Mouse (Mus musculus) cortical plate, adult 2 months (tissue): ENCODE results near the gene Trmo. TPM values are rescaled to one million over a fixed set of nuclear protein-coding genes. Genes with fewer than 3 reads are reported as not detected.

Experiments used
- H3K27ac ChIP-seq: fragments of 200-500 bp; 2 replicates; pipeline ENCODE4 v1.5.1; 2012; ENCODE audit warnings: low read length, control low read depth, inconsistent platforms; ENCODE audit not compliant: insufficient read depth
- H3K4me1 ChIP-seq: fragments of 200-500 bp; 2 replicates; pipeline ENCODE4 v1.6.1; 2011; ENCODE audit warnings: low read length; ENCODE audit not compliant: control insufficient read depth, insufficient read depth
- H3K4me3 ChIP-seq: fragments of 200-500 bp; 2 replicates; pipeline ENCODE4 v1.5.1; 2011; ENCODE audit warnings: mild to moderate bottlenecking, low read length, control low read depth; ENCODE audit not compliant: insufficient read depth
- CTCF ChIP-seq: fragments of 200-500 bp; IDR thresholded peaks from 2 replicates; pipeline ENCODE4 v1.5.1; 2011; ENCODE audit warnings: mild to moderate bottlenecking, control low read depth, low read length; ENCODE audit not compliant: insufficient read depth; ENCODE audit errors: extremely low read depth
- POLR2A ChIP-seq: fragments of 200-500 bp; IDR thresholded peaks from 2 replicates; pipeline ENCODE4 v1.6.1; 2011; ENCODE audit warnings: mild to moderate bottlenecking, low read length, control low read depth; ENCODE audit not compliant: insufficient read depth; ENCODE audit errors: extremely low read depth
- polyA plus RNA-seq: library from polyadenylated mRNA; depleted of rRNA; stranded (reverse); fragments of >200 nt; gene quantifications from 2 replicates; pipeline ENCODE4 v1.2.3, GENCODE M21; 2012; rRNA removed

Trmo gene
- 5.5 and 5.9 TPM in 2 replicates for polyA plus RNA-seq

DNA sequence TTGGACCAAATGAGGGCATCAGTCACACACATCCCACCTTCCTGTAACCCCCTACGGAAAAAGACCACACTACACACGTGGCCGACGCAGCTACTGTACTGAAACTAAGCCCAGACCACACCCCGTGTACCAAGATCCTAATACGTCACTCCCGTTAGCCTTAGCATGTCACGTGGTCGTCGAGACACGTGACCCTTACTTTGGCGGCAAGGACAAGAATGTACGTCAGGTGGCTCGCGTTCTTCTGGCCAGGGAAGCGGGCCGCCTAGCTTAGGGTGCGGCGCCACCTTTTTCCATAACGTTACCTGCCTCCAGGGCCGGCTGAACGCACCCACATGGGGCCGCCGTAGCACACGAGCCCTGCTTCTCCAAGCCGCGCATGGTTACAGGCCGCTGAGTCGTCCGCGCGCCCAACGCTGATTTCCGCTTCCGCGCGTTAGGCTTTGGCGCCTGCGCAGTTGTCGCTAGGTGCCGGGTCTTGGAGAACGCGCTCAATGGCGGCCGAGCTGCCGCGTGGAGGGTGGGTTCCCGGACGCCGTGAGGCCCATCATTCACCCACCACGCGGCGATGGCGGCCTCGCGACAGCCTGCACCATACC, at the start of gene Trmo:
Gene Trmo, minus strand, starts transcription at position 425 of the 599 bp plus-strand sequence.
- peak within 1 kb of the TSS; percentile 46 for H3K4me3 ChIP-seq
- H3K27ac ChIP-seq, result peak within 1 kb of the TSS; percentile 94
- TF ChIP-seq CTCF (no peak), POLR2A (peak; percentile 72)
- no peaks in the 10 kb centered on the region for H3K4me1 ChIP-seq

DNA sequence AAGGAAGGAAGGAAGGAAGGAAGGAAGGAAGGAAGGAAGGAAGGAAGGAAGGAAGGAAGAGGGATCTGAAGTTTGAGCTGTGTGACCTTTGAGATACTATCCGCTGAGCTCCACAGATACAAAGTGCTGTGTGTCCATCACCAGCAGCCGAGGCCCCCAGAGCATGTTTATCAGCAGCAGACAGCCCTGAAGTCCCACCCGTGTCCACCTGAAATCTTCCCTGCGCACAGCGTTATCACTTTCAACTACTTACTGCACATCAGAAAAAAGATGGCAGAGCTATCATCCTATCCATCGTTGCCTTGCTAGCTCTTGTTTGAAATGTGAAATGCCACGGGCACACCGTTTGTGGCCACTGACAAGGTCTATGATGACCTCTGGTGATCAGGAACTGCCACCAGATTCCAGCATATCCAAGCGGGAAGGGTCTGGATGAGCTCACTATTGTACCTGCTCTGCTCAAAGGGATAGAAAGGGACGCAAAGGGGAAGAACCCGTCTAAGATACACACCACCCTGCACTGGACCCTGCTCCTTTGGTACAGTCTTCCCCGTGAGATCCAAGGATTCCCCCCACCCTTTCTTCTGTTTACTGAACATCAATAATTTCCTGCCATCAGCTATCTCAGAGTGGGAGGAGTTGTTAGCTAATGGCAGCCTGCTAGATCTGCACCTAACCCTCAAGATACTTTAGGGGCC, 43.3 kb upstream of the Trmo start:
- Histone ChIP-seq H3K4me1 (peaks cover 2% of the 10 kb centered on the region; the same call in 1 of the 2 replicates), H3K27ac (no peak overlapping the region)
- no peak for TF ChIP-seq CTCF

DNA sequence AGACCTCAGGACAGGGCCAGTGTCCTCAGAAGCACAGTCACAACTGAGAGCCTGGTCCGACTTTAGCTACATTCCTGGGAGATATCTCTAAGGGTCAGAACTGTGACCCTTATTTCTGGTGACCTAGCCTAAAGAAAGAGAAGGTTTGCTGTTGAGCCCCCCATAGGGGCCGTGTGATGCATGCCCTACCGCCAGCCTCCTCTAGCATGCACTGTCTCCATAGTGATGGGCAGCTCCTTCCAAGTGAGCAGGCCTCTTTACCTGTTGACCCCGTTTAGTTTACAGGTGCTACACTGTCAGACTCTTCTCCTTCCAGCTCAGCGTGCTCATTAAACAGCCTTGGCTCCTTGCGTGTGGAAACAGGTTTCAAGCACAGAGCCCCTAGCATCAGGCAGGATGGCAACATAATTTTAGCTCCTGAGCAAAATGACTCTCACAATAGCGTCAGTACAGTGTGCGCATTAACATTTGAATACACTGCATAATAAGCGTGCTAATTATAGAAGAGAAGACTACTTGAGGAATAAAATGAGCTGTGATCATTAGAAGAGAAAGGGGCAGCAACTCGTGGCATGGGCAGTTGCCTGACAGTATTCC, 39.8 kb upstream of the Trmo start:
- no peak overlapping the region for H3K4me3 ChIP-seq
- H3K27ac ChIP-seq, result no peak overlapping the region
- H3K4me1 ChIP-seq, result peaks cover 2% of the 10 kb centered on the region; the same call in 1 of the 2 replicates
- TF ChIP-seq POLR2A (no peak), CTCF (no peak)

More for the DNA sequence above, 43.3 kb upstream of the Trmo start:
- H3K4me3 ChIP-seq, result no peak overlapping the region

DNA sequence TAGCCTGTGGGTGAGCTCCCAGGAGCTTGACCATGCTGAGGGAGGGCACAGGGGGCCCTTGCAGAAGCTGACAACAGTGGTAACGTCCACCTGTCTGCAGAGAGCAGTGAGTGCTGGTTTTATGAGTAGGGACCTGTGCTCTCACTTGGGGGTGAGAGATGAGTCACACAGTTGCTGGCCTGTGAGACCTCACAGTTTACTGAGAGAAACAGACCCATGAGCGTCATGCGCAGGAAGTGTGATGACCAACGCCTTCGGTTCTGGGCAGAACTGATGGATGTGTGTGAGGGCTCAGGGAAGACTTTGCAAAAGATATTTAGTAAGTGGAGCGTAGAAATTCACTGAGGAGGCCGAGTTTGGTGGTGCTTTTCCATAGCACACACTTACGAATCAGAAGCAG, 33.4 kb upstream of the Trmo start:
- TF ChIP-seq CTCF, result no peak
- TF ChIP-seq POLR2A, result no peak
- Histone ChIP-seq H3K27ac (no peak overlapping the region), H3K4me1 (no peaks in the 10 kb centered on the region), H3K4me3 (no peak overlapping the region)

DNA sequence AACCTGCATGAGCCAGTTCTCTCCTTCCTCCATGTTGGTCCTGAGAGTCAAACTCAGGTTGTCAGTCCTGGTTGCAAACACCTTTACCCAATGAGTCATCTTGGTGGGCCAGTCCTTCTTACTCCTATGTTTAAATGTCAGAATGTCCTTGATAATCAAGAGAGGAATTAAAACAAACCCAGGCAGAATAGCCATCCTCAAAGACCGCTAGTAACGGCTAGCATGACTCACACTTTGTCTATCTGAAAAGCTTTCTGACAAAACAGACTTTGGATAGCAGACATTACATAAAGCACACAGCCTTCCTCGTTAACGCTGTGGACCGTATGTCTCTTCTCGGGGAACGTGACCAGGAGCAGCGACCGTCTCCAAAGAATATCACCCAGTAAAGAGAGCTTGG, 29.6 kb upstream of the Trmo start:
- Histone ChIP-seq H3K4me1 (no peaks in the 10 kb centered on the region), H3K4me3 (no peak overlapping the region), H3K27ac (no peak overlapping the region)
- TF ChIP-seq POLR2A (no peak), CTCF (no peak)

DNA sequence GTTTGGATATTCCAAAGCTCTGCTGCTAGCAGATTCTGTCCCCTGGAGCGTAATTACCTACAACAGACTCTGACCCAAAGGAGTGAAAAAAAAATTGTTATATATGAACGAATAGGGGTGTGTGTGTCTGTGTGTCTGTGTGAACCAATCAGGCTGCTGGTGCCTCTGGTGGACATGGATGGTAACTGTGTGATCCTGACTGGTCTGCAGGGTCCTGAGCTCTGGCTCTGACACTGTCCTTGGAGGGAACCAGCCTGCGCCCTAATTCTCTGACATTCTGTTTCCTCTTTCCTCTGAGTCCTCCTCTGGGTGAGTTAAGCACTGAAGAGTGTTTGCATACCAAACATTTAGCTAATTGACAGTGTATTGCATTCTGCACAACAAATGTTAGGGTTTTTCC, 28.3 kb upstream of the Trmo start:
- H3K27ac ChIP-seq, result no peak overlapping the region
- no peak for TF ChIP-seq CTCF
- no peak for TF ChIP-seq POLR2A
- no peaks in the 10 kb centered on the region for H3K4me1 ChIP-seq
- H3K4me3 ChIP-seq, result no peak overlapping the region

DNA sequence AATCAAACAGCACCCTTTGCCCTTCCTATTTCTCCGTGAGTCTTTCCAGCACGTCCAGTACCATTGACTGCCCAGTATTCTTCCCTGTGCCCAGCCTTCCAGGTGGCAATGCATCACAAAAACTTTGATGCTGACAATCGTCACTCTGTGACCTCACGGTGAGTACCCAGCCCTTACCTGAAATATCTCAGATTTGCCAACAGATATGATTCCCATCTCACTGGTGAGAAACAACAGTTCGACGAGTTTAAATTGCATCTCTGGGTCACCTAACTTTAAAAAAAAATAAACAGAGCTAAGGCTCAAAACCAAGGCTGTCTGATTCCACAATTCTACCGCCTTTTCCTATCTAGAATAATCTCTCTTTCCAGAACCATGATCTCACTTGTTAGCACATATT, 24.2 kb upstream of the Trmo start, which contains the start of gene Hemgn:
Gene Hemgn, minus strand, starts transcription at position 101 of the 400 bp plus-strand sequence.
- no peak for TF ChIP-seq CTCF
- no peak for TF ChIP-seq POLR2A
- H3K4me3 ChIP-seq, result no peak within 1 kb of the TSS
- no peak within 1 kb of the TSS for H3K27ac ChIP-seq
- H3K4me1 ChIP-seq, result no peaks in the 10 kb centered on the region

DNA sequence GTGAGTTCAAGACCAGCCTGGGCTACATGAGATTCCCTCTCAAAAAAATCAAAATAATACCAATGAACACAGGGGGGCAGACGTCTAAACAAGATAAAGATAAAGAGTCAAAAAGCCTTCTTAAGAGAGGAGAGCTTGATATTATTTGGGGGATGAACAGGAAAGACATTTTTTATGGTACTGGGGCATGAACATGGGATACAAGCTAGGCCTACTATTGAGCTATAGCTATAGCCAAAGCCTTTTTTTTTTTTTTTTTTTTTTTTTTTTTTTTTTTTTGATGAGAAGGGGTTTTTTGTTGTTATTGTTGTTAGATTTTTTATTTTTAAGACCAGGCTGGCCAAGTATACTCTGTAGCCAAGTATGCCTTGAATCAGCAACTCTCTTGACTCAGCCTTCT, 22.9 kb upstream of the Trmo start:
- no peaks in the 10 kb centered on the region for H3K4me1 ChIP-seq
- H3K27ac ChIP-seq, result no peak overlapping the region
- H3K4me3 ChIP-seq, result no peak overlapping the region
- TF ChIP-seq CTCF (no peak), POLR2A (no peak)

DNA sequence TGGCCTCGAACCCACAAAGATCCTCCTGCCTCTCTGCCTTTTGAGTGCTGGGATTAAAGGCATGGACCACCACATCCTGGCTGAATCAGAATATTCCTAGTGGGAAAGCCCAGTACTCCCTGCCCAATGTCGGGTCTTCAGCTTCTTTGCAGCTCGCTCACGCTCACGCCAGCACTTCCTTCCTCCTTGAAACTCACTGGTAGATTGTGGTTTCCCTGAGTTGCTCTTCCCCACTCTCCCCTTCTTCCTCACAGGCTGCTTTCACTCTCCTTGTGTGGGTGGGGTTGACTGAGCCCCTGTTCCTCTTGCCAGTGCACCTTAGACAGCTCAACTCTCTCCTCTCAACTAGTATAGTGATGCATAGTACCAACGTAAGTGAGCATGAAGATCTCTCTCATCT, 22.3 kb upstream of the Trmo start:
- no peaks in the 10 kb centered on the region for H3K4me1 ChIP-seq
- no peak overlapping the region for H3K27ac ChIP-seq
- H3K4me3 ChIP-seq, result no peak overlapping the region
- TF ChIP-seq CTCF, result no peak
- TF ChIP-seq POLR2A, result no peak

DNA sequence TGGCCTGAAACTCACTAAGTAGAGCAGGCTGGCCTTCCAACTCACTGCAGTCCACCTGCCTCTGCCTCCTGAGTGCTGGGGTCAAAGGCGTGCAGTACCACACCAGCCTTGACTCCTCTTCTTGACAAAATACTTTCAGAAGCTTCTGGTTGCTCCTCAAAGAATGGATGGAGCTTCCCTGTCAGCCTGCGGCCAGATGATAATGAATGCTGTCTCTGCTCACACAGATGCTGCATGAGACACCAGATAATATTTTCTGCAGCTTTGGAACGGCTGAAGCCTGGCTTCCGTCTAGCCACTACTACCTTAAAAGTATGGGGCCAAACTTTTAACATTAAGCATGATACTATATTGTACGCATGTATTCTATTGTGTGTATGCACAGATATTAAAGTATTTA, 21.4 kb upstream of the Trmo start:
- TF ChIP-seq POLR2A, result no peak
- TF ChIP-seq CTCF, result no peak
- Histone ChIP-seq H3K4me1 (no peaks in the 10 kb centered on the region), H3K27ac (no peak overlapping the region), H3K4me3 (no peak overlapping the region)
